ENCODE assay signal across 8 mouse cellular contexts in genomic region chr7:126038366-126039246, GRCm38 (mm10). TPM values are rescaled to one million over a fixed set of nuclear protein-coding genes. Genes with fewer than 3 reads are reported as not detected.
DNase-seq lines count a peak whose midpoint lies in the region; ATAC-seq lines count a peak whose summit lies in the region.

No protein-coding gene starts in this region.

- ATAC-seq in midbrain, embryonic 11.5 days (ENCODE audit: low FRiP score), result peak; percentile 69
- no peak for ATAC-seq in megakaryocyte progenitor cell, adult 5-6 weeks (replicated peaks; ENCODE audit: poor library complexity)

- DNase-seq in right cerebral cortex, adult 18-20 months, result peak; percentile 43
- no peak for DNase-seq in right cerebral cortex, postnatal 36 days (ENCODE audit: low spot score in 2 of 2)
- peak; percentile 94 for DNase-seq in heart, adult 11 months
- DNase-seq in layer of hippocampus, adult 9-11 months, result peak; percentile 45
- DNase-seq in midbrain, embryonic 11.5 days (ENCODE audit: low spot score, missing footprints), result peak; percentile 88
- no peak for DNase-seq in adrenal gland, postnatal 14 days
- no peak for DNase-seq in thymus, postnatal 4 days

- 53% methylated on average over 25 of the region's 25 CpGs for WGBS in midbrain, embryonic 11.5 days

- H3K4me1 ChIP-seq in midbrain, embryonic 11.5 days (ENCODE audit: control insufficient read depth, insufficient read depth, low read length), result peaks cover 13% of the 10 kb centered on the region

- H3K36me3 ChIP-seq in midbrain, embryonic 11.5 days (ENCODE audit: control insufficient read depth, insufficient read depth, low read length), result no peaks in the 10 kb centered on the region

- no peak overlapping the region for H3K4me3 ChIP-seq in midbrain, embryonic 11.5 days (ENCODE audit: low read depth, low read length)

- H3K27me3 ChIP-seq in midbrain, embryonic 11.5 days (ENCODE audit: control insufficient read depth, insufficient read depth, low read length), result no peaks in the 10 kb centered on the region

- H3K9me3 ChIP-seq in midbrain, embryonic 11.5 days (ENCODE audit: control insufficient read depth, low read length), result no peaks in the 10 kb centered on the region

- H3K27ac ChIP-seq in midbrain, embryonic 11.5 days (ENCODE audit: low read depth, low read length), result peak overlapping the region; percentile 3; the same call in 1 of the 2 replicates

- H3K4me2 ChIP-seq in midbrain, embryonic 11.5 days, result no peak overlapping the region

- no peak overlapping the region; the same call in 1 of the 2 replicates for H3K9ac ChIP-seq in midbrain, embryonic 11.5 days (ENCODE audit: low read length)

RNA-seq across cellular contexts. Expression of gene Gsg1l, which starts 43.6 kb away (rescaled TPM):
- polyA plus RNA-seq in midbrain, embryonic 11.5 days (2014; fragmentation: Nextera tagmentation; extraction: Ambion mirVana), result 1.7 and 2.1 TPM in 2 replicates
- 12.1 and 16.9 TPM in 2 replicates for total RNA-seq in adrenal gland, postnatal 14 days (2021)
- total RNA-seq in megakaryocyte progenitor cell, adult 5-6 weeks (2015), result not detected in 2 replicates
- total RNA-seq in megakaryocyte progenitor cell, adult 5-6 weeks (2017), result not detected in 2 replicates

Comparison
In these comparisons a context has a peak if more than half of its experiments do, and no peak if none do; other contexts are left out.
1. DNase-seq: peak in right cerebral cortex, adult 18-20 months (single experiment), heart, adult 11 months (single experiment), layer of hippocampus, adult 9-11 months (single experiment) and midbrain, embryonic 11.5 days (single experiment); none in right cerebral cortex, postnatal 36 days (0 of 2), adrenal gland, postnatal 14 days (single experiment) and thymus, postnatal 4 days (single experiment).
2. RNA of gene Gsg1l, which starts 43.6 kb away (total RNA-seq): 12.1 to 16.9 TPM in adrenal gland, postnatal 14 days; not detected in megakaryocyte progenitor cell, adult 5-6 weeks; every median in the first group is over 10 times any median in the second.